10 mouse cellular contexts compared by ENCODE assay signal in the genomic region with DNA sequence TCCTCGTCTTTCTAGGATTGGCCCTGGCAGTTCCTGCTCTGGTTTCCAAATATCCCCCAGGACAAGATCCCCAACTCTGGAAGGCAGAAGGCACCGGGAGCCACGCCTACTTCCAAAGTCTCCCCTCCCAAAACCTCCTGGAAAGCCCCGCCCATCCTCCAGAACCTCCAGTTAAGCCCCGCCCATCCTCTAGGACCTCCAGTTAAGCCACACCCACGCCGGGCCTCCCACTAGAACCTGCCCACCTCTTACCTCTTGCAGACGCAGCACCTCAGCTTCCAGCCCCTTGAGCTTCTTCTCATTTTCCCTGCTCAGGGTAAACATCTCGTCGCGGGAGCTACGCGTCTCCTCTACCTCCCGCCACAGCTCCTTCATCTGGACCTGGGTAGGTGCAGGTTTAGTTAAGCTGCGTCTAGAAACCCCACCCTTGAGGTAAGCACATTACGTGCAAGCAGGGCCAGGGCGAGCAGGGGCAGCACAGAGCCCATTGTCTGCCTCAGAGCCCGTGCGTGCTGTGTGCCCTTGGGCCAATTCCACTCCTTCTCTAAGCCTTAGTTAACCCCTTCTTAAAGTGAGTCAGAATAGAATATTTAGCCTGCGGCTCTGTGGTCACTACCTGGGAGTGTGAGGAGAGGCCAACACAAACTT. TPM values are rescaled to one million over a fixed set of nuclear protein-coding genes. Genes with fewer than 3 reads are reported as not detected.
DNase-seq lines count a peak whose midpoint lies in the region; ATAC-seq lines count a peak whose summit lies in the region.
"Had no signal": no experiment of that assay in that cellular context is flagged by ENCODE, and none has a peak within 500 bp of the region (broad histone marks: within the 10 kb centered on the region; RNA-seq: fewer than 3 reads in every experiment).

No protein-coding gene starts in this region.

- peaks cover 7% of the 10 kb centered on the region; the same call in 1 of the 2 replicates for H3K27me3 ChIP-seq in hindbrain, embryonic 16.5 days (replicated peaks; ENCODE audit: control insufficient read depth, insufficient read depth, low read length)
- H3K27me3 ChIP-seq in midbrain, embryonic 12.5 days: peaks cover 32% of the 10 kb centered on the region

- peak overlapping the region; percentile 25 for H3K4me2 ChIP-seq in hindbrain, embryonic 16.5 days (ENCODE audit: low read length)
- peak overlapping the region; percentile 9; the same call in 1 of the 2 replicates for H3K4me2 ChIP-seq in midbrain, embryonic 12.5 days (replicated peaks)

- no peak for ATAC-seq in cerebellum, adult (ENCODE audit: insufficient number of reproducible peaks, low FRiP score, low TSS enrichment)
- peak; percentile 25; the same call in 1 of the 2 replicates for ATAC-seq in hindbrain, embryonic 16.5 days
- no peak for ATAC-seq in midbrain, embryonic 12.5 days (ENCODE audit: low FRiP score, low read depth)

- no peak overlapping the region for H3K27ac ChIP-seq in hindbrain, embryonic 16.5 days (ENCODE audit: low read depth, low read length)
- no peak overlapping the region for H3K27ac ChIP-seq in midbrain, embryonic 12.5 days (replicated peaks)

- no peaks in the 10 kb centered on the region for H3K36me3 ChIP-seq in hindbrain, embryonic 16.5 days (ENCODE audit: control insufficient read depth, insufficient read depth, low read length)
- H3K36me3 ChIP-seq in midbrain, embryonic 12.5 days: no peaks in the 10 kb centered on the region

- DNase-seq in cerebellum, adult 9-10 months: peak; percentile 63
- DNase-seq in ZHBTc4 (ENCODE audit: low read depth, low spot score): peak; percentile 95
- no peak for DNase-seq in MN1 (ENCODE audit: low spot score)
- no peak for DNase-seq in right cerebral cortex, adult 2 months (ENCODE audit: low spot score in 2 of 2)
- DNase-seq in spleen, postnatal 10 days (ENCODE audit: low spot score in 2 of 2): no peak
- DNase-seq: cerebellum, adult 2 months; heart, postnatal 36 days had no signal

- no peaks in the 10 kb centered on the region for H3K4me1 ChIP-seq in hindbrain, embryonic 16.5 days (ENCODE audit: control insufficient read depth, insufficient read depth, low read depth, low read length)
- H3K4me1 ChIP-seq in midbrain, embryonic 12.5 days: 0 out of 2 replicates have a peak, but pooled peaks cover 6% of the 10 kb centered on the region

- H3K4me3 ChIP-seq in hindbrain, embryonic 16.5 days (ENCODE audit: low read length): peak overlapping the region; percentile 16
- no peak overlapping the region for H3K4me3 ChIP-seq in midbrain, embryonic 12.5 days

- no peaks in the 10 kb centered on the region for H3K9me3 ChIP-seq in hindbrain, embryonic 16.5 days (ENCODE audit: control insufficient read depth, low read length)
- H3K9me3 ChIP-seq in midbrain, embryonic 12.5 days: 0 out of 2 replicates have a peak, but pooled peaks cover 4% of the 10 kb centered on the region

- no peak overlapping the region for H3K9ac ChIP-seq in hindbrain, embryonic 16.5 days (ENCODE audit: low read depth, low read length)
- no peak overlapping the region for H3K9ac ChIP-seq in midbrain, embryonic 12.5 days (replicated peaks)

- WGBS in hindbrain, embryonic 16.5 days: 11% methylated on average over 20 of the region's 20 CpGs
- 7% methylated on average over 20 of the region's 20 CpGs for WGBS in midbrain, embryonic 12.5 days

RNA-seq across cellular contexts. Expression of gene Kcnc3, which starts 23.7 kb away (rescaled TPM):
- 6.4 and 8.5 TPM in 2 replicates for polyA plus RNA-seq in hindbrain, embryonic 16.5 days (2015; fragmentation: Nextera tagmentation; extraction: Ambion mirVana)
- polyA plus RNA-seq in midbrain, embryonic 12.5 days (2016; fragmentation: Nextera tagmentation; extraction: Ambion mirVana): 2.3 and 2.6 TPM in 2 replicates

RNA-seq across cellular contexts. Expression of gene Napsa, which starts 42.0 kb away (rescaled TPM):
- polyA plus RNA-seq in hindbrain, embryonic 16.5 days (2015; fragmentation: Nextera tagmentation; extraction: Ambion mirVana): 1.1 and 1.6 TPM in 2 replicates
- polyA plus RNA-seq in midbrain, embryonic 12.5 days (2016; fragmentation: Nextera tagmentation; extraction: Ambion mirVana): 0.45 and 0.60 TPM in 2 replicates

RNA-seq across cellular contexts. Expression of gene Myh14, which starts 56.5 kb away (rescaled TPM):
- polyA plus RNA-seq in hindbrain, embryonic 16.5 days (2015; fragmentation: Nextera tagmentation; extraction: Ambion mirVana): 5.0 and 8.0 TPM in 2 replicates
- 1.9 and 2.3 TPM in 2 replicates for polyA plus RNA-seq in midbrain, embryonic 12.5 days (2016; fragmentation: Nextera tagmentation; extraction: Ambion mirVana)

Comparison
In these comparisons a context has a peak if more than half of its experiments do, and no peak if none do; other contexts are left out.
1. DNase-seq: peak in cerebellum, adult 9-10 months (single experiment) and ZHBTc4 (single experiment); none in MN1 (single experiment), right cerebral cortex, adult 2 months (0 of 2) and spleen, postnatal 10 days (0 of 2).